Mouse (Mus musculus): ENCODE results near the gene Rnf217.

Rnf217 gene

GRCm38 (mm10) chr10:31609066-31609961 is at the start of gene Rnf217:
Gene Rnf217, minus strand, starts transcription at chr10:31609184.
- in situ Hi-C loops (cut with MboI; ENCODE audit: low pct_unique_long_range_greater_than_20kb in 1 of 2, low sequenced_read_pairs in 2 of 2, unreplicated experiment in 1 of 2): no loop called here

GRCm38 (mm10) chr10:31647270-31647669 is 38.3 kb upstream of the Rnf217 start:
- in situ Hi-C loops (cut with MboI; ENCODE audit: low pct_unique_long_range_greater_than_20kb in 1 of 2, low sequenced_read_pairs in 2 of 2, unreplicated experiment in 1 of 2): no loop called here

DNA sequence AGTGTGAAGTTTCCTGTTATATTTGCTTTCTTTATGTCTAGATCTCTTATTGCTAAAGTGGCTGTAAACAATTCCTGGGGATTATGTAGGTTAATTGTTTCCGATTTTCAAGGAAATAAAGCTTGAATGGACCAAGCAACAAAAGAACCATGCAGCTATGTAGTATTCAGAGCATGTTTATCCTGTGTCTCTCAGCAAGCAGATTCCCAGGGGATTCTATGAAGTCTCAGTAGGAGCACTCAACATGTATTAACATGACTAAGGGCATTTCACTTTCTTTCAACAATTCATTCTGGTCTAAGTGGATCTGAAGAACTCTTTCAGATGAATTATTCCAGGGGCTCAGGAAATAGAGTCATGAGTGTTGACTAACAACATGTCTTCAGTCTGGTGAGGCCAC is 37.1 kb upstream of the Rnf217 start:
- in situ Hi-C loops (cut with MboI; ENCODE audit: low pct_unique_long_range_greater_than_20kb in 1 of 2, low sequenced_read_pairs in 2 of 2, unreplicated experiment in 1 of 2): no loop called here

- in situ Hi-C loops (cut with MboI; ENCODE audit: low pct_unique_long_range_greater_than_20kb in 1 of 2, low sequenced_read_pairs in 2 of 2, unreplicated experiment in 1 of 2): no loop called here
These were observed 26.1 kb upstream of the Rnf217 start for GRCm38 (mm10) chr10:31635098-31635497.

DNA sequence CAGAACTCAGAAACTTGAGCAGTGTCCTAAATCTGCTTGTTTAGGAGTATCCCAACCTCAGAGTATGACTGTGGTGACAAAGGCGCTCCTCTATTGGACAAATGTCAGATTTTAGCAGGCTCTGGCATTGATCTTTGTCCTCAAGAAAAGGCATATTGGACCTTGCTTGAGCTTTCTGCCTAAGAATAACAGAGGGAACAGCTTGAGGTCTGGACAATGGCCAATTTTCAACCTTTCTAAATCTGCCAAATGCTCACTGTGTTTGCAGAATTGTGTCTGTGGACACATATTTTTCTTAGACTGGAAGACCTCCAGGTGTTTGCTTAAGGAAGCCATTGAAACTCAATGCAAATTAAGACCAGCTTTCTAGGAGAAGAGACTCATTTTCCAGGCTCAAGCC is 23.0 kb upstream of the Rnf217 start:
- in situ Hi-C loops (cut with MboI; ENCODE audit: low pct_unique_long_range_greater_than_20kb in 1 of 2, low sequenced_read_pairs in 2 of 2, unreplicated experiment in 1 of 2): no loop called here

DNA sequence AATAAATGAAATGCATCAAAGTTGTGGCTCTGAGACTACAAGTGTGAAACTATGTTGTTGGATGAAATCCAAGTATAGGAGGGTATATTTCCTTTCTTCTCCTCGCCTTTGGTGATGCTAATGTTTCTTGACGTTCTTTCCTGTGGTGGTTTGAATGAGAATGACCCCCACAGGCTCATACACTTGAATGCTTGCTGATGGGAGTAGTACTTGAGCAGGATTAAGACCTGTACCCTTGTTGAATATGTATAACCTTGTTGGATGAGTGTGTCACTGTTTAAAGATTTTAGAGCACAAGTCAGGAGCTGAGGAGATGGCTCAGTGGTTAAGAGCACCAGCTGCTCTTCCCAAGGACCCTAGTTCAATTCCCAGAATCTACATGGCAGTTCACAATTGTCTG is 6.4 kb upstream of the Rnf217 start:
- in situ Hi-C loops (cut with MboI; ENCODE audit: low pct_unique_long_range_greater_than_20kb in 1 of 2, low sequenced_read_pairs in 2 of 2, unreplicated experiment in 1 of 2): no loop called here

DNA sequence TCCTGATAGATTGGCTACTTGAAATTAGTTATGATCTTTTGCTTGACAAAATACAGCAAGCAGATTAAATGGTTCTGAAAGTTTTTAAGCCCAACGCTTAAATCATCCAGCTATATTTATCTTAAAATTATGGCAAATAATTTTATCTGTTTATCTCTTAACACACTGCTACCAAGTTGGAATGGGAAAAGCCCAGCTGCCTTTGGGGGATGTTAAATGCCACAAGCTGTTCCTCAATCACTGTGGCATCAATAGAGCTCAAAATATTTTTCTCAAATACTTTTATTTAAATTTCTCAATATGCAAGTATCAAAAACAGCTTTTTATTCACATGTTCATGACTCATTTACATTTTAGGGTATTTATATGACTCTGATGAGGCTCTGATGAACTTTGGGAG is 5.1 kb upstream of the Rnf217 start:
- in situ Hi-C loops (cut with MboI; ENCODE audit: low pct_unique_long_range_greater_than_20kb in 1 of 2, low sequenced_read_pairs in 2 of 2, unreplicated experiment in 1 of 2): no loop called here

DNA sequence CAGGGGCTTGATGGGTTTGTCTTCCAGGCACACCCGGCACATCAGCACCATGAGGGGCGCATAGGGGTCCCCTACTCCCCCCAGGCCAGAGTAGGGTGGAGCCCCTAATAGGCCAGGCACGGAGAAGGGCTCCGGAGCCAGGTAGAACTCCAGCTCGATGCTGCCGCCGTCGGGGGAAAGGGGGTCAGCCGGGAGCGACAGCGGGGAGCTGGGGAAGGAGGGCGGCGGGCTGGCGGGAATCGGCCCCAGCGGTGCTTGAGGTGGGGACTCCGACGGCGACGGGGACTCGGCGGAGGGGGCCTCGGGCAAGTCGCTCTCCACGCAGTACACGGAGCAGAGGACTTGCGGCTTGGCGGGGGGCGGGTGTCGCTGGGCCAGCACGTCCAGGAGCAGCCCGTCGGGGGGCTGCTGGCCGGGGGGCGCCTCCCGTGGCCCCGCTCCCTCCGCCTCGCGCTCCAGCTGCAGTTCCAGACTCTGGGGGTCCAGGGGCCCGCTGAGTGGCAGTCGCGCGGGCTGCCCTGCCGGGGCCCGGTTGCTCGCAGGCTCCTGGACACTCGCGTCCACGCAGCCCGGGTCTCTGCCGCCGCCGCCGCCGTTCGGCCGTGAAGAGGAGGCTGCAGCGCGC is 431 bp downstream of the Rnf217 start:
- in situ Hi-C loops (cut with MboI; ENCODE audit: low pct_unique_long_range_greater_than_20kb in 1 of 2, low sequenced_read_pairs in 2 of 2, unreplicated experiment in 1 of 2): no loop called here

DNA sequence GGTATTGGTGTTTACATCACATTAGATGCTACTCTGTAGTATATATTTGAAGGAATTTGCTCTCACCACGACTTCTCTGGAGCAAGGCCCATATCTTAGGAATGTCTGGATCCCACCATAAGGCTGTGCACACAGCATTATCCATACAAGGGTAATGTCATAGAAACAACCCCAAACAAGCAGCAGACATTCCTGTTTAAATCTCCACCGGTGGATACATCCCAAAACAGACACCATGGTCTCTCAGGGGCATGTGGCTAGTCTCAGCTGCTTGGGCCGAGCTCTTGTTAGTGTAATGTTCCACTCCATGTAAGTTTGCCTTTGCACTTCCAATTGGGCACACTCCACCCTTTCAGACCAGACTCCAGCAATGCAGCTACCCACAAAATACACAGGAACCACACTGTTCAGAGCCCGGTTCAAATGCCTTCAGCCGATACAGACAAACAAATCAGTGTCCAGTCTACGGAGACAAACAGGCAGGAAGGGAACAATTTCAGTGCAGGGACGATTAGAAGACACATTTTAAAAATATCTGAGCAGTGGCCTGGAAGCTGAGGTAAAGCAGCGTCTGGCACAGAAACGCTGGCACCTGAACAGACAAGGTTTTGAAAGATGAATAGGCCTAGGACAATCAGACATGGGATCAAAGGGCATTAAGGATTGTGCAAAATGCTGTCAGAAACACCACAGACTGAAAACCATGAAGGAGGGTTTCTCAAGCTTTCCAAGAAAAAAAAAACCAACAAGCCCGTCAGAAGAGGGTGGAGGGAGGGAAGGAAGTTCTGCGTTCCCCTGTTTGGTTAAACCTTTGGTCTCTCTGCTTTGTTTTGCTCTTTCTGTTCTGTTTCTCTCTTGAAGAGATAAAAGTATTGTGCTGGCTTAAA is 1.8 kb downstream of the Rnf217 start:
- in situ Hi-C loops (cut with MboI; ENCODE audit: low pct_unique_long_range_greater_than_20kb in 1 of 2, low sequenced_read_pairs in 2 of 2, unreplicated experiment in 1 of 2): no loop called here

DNA sequence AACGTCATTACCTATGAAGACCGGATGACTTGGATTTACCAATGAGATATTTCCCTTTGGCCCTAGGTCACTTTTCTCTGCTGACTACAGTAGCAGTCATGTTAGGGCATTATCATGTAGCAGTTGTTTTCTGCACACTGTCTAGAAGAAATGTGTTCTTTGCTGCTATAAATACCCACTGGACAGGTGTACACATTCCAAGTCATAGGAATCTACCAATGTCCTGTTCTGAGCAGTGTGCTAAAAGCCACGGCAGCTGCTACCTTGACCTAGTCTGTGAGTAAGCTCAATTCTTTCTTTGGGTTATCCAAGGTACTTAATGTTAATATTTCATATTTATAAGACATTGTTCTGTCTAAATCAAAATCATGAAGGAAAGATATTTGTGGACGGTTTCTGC is 5.1 kb downstream of the Rnf217 start:
- in situ Hi-C loops (cut with MboI; ENCODE audit: low pct_unique_long_range_greater_than_20kb in 1 of 2, low sequenced_read_pairs in 2 of 2, unreplicated experiment in 1 of 2): no loop called here

DNA sequence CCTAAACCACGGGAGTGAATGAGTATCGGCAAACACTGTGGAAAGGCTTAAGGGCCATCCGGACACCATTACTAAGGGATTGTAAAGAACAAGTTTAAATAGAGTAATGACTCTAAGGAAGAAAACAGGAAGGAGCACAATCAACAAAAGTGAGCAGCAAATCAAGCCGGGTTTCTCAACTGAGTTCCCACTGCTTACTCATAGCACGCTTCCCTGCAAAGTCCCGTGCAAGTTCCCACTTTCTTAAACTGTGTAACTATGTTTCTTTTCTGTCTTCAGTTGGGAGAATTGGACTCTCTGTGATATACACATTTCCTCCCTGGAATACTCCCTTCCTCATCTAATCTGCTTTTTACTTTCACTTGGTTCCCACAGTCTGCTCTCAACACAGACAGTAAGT is 8.9 kb downstream of the Rnf217 start:
- in situ Hi-C loops (cut with MboI; ENCODE audit: low pct_unique_long_range_greater_than_20kb in 1 of 2, low sequenced_read_pairs in 2 of 2, unreplicated experiment in 1 of 2): no loop called here

DNA sequence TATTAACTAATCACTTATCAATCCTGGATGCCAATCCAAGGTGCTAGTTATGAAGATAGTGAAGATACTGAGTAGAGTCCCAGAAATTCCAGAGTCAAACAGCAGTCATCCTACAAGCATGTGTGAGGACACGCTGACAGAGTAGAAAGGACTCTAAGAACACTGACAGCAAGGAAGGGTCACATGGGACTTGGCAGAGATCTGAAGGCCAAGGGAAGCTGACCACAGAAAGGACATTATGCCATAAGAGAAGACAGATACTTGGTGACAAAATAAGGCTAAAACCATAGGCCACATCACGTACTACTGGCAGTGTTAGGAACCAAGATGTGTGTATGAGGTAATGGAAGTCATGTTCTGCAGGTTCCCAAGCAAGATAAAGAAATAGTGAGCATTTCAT is 11.1 kb downstream of the Rnf217 start:
- in situ Hi-C loops (cut with MboI; ENCODE audit: low pct_unique_long_range_greater_than_20kb in 1 of 2, low sequenced_read_pairs in 2 of 2, unreplicated experiment in 1 of 2): no loop called here

DNA sequence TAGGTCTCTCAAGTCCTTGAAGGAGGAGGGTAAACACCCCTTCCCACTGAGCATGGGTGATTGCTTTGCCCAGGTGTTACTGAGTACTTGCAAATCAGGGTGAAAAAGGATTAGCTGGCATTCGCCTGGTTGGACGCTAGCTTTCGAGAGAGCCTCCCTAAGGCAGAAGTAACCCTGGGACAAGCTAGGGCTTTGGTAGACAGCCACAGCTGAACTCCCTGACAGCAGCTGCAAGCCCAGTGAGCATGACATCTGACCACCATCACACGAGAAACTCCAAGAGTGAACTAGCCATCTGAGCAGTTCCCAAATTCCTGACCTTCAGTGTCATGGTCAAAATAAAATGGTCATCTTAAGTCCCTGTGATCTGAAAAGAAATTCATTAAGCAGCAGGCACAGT is 12.2 kb downstream of the Rnf217 start:
- in situ Hi-C loops (cut with MboI; ENCODE audit: low pct_unique_long_range_greater_than_20kb in 1 of 2, low sequenced_read_pairs in 2 of 2, unreplicated experiment in 1 of 2): no loop called here

DNA sequence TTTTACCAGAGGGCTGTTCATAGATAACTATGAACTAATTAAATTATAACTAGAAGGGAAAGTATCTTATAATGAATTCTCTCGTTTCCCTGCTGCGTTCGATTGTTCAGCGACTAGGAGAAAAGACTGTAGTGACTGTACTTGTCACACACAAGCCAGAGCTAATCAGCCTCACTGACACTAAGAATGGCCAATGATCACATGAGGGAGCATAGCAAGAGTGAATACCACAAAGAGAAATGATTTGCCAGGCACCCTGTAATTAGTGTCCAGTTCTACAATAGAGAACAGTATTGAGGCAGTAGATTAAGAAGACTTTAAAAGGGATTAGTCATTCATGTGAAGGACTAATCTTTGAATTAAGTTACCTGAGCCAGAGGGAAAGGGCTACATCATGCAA is 13.7 kb downstream of the Rnf217 start:
- in situ Hi-C loops (cut with MboI; ENCODE audit: low pct_unique_long_range_greater_than_20kb in 1 of 2, low sequenced_read_pairs in 2 of 2, unreplicated experiment in 1 of 2): no loop called here

DNA sequence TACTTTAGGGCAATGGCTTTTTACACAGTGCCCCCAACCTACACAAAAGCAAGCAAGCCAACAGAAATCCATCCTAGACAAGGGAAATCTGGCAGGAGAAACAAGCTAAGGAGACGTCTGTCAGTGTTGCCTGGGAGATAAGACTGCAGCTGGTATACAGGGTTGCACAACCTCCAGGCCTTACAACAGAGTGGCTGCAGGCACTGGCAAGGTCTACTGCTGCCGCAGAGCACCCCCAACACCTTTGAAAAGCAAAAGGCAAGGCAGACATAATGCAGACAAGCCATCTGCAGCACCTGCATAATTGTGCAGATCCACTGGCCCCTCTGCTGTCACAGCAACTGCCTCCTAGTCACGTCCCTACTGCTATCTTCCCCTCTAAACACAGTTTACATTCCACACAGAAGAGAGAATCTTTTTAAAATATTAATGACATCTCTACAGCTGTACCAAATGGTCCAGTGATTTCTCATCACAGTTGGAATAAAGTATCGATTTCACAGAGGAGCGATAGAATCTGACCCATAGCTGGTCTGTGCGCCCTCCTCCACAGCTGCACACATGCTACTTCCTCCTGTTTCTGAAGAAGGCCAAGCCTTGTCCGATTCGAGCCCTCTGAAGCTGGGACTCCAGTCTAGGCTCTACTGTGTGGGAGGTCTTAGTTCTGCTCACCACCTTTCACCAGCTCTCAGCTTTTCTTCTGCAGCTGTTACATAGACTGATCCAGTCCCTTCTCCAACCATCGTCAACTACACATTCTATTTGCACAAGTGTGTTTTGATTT is 16.1 kb downstream of the Rnf217 start:
- in situ Hi-C loops (cut with MboI; ENCODE audit: low pct_unique_long_range_greater_than_20kb in 1 of 2, low sequenced_read_pairs in 2 of 2, unreplicated experiment in 1 of 2): no loop called here

DNA sequence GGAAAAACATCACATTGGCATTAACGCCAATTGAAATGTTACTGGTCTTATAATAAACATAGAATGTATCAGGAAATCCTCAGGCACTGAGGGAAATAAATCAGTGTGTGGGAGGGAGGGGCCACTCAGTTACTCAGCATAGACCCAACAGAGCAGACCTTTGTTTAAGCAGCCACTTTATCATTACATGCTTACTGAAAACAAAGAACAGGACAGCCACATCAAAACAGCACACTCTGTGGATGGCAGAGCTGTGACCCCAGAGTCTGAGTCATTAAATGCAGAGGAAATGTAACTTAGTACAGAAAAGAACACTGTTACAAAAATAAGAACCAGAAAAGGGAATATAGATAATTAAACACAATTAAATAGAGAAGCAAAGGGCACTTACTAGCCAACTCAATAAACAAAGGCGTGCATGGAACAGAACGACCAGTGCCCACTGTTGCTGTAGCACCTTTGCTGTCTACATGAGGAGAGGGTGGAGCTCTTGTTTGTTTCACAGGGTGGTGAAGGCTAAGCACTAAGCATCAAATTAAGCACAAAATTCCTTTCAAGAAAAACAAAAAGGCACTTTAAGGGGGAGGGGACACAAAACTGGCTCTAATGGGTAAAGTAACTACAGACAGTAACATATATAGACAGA is 16.8 kb downstream of the Rnf217 start:
- in situ Hi-C loops (cut with MboI; ENCODE audit: low pct_unique_long_range_greater_than_20kb in 1 of 2, low sequenced_read_pairs in 2 of 2, unreplicated experiment in 1 of 2): no loop called here

DNA sequence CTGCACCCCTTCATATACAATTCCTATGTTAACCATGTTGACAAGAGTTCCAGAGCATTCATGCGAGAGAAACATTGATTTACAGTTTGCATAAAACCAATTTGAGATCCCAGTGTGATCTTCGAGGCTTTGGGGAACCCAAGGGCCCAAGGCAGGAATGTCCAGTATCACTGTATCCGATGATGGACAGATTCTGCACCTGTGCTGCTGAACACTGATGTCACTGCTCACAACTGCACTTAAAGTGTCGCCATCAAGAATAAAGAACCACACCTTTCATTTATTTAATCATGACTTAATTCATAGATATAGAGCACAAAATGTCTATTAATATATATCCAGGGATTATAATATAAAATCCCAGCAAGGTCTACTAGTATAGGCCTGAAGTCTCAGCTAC is 28.3 kb downstream of the Rnf217 start:
- in situ Hi-C loops (cut with MboI; ENCODE audit: low pct_unique_long_range_greater_than_20kb in 1 of 2, low sequenced_read_pairs in 2 of 2, unreplicated experiment in 1 of 2): no loop called here

GRCm38 (mm10) chr10:31580073-31580472 is 28.9 kb downstream of the Rnf217 start:
- in situ Hi-C loops (cut with MboI; ENCODE audit: low pct_unique_long_range_greater_than_20kb in 1 of 2, low sequenced_read_pairs in 2 of 2, unreplicated experiment in 1 of 2): no loop called here

All from mouse embryonic stem cell (cell line).